Mouse (Mus musculus): ENCODE data around the gene 1700001L19Rik.

1700001L19Rik gene

DNA sequence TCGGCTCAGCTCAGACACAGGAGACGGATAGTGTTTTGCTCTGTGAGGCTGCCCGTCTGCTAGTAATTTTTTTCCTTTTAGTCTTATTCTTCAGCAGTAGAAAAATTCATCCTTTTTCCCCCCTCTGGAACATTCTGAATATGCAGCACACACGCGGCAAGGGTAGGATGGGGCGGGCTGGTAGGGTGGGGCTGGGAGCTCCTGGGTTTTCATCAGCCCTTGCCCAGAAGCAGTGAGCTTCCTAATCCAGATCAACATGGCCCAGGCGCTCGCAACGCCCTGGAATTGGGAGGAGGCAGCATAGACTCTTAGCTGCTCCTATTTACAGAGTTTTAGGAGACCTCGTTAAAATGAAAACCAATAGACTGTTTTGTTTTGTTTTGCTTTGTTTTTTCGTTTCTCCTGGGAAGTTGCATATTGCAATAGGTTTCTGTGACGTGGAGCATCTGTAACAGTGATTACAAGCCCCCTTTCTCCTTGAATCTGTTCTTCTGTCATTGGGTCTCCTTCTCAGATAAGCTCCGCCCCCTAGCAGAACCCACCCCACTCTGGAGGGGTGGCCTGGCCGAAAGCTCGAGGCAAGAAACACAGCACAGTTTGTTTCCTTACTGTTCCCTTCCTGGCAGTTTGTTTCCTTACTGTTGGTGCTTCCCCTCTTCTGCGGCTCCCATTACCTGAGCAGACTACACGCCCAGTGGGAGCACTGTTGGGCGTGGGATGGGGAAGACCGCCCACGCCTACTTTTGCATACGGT is 10.6 kb downstream of the 1700001L19Rik start:
- DNase-seq = peak in 1 of 2 experiments; percentile 7

DNA sequence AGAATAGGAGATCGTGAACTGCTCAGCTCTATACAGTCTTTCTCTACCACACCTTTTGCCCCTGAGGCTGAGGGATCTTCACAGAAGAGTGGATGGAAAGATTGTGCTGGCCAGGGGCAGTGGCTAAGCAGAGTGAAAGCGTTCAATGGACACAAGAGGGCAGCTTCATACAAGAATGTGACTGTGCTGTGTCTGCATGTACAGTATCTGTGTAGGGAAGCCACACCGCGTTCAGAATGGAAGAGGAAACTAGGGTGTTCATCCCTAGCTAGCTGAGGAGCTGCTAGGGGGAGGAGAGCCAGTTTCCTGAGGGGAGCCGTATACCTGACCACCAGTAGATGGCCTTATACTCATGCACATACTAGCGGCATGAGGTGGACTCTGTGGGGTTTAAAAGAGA is 25.6 kb downstream of the 1700001L19Rik start:
- no peak for DNase-seq

DNA sequence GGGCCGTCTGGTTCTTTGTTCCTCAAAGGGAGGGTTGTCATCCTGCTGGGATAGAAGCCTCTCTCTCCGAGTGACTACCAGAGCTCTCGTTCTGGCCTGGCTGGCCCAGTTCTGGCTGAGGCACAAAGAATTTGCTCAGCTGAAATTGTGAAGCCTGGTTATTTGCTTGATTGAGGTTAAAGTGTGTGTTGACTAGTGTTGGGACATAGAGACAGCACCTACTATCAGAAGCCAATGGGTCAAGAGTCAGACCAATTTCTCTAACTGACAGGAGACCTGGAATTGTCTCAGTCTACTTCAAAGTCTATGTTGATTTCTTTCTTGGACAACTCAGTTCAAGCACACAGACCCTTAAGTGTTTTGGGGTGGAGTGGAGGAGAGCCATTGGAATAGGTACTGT is 29.8 kb downstream of the 1700001L19Rik start:
- DNase-seq = no peak

DNA sequence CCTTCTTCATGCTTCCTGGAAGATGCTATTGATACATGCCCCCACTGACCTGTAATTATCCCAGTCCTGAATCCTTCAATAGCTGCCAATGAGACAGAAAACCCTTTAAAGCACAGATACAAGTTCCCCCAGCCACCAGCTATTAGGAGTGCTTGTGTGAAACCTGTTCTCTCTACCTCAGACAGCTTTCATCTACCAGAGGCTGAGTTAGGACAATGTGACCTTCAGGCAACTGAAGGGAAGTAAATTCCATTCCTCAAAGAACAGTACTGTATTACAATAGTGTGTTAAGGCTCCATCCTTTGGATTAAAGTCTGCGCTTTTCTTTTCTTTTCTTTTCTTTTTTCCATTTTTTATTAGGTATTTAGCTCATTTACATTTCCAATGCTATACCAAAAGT is 45.6 kb downstream of the 1700001L19Rik start:
- DNase-seq = no peak
